Mouse (Mus musculus): ENCODE data around the gene Krt34. TPM values are rescaled to one million over a fixed set of nuclear protein-coding genes. Genes with fewer than 3 reads are reported as not detected.

Krt34 gene
- polyA plus RNA-seq, 1 experiment, result not detected

Other genes with a start within 250 kb of the Krt34 start
- not detected for gene Gm11596, start 248.1 kb downstream of the Krt34 start, polyA plus RNA-seq (2012; fragmentation: generic; extraction: Trizol)
- not detected for gene Gm11569, start 242.6 kb downstream of the Krt34 start, polyA plus RNA-seq (2012; fragmentation: generic; extraction: Trizol)
- gene Gm11554, start 237.1 kb downstream of the Krt34 start, polyA plus RNA-seq (2012; fragmentation: generic; extraction: Trizol), result not detected
- gene Krtap4-13, start 231.7 kb downstream of the Krt34 start, polyA plus RNA-seq (2012; fragmentation: generic; extraction: Trizol), result not detected
- gene Gm11564, start 225.9 kb downstream of the Krt34 start, polyA plus RNA-seq (2012; fragmentation: generic; extraction: Trizol), result not detected
- not detected for gene 2300003K06Rik, start 203.5 kb downstream of the Krt34 start, polyA plus RNA-seq (2012; fragmentation: generic; extraction: Trizol)
- gene Krtap4-16, start 189.9 kb downstream of the Krt34 start, polyA plus RNA-seq (2012; fragmentation: generic; extraction: Trizol), result not detected
- gene Gm11568, start 183.6 kb downstream of the Krt34 start, polyA plus RNA-seq (2012; fragmentation: generic; extraction: Trizol), result not detected
- gene Gm11559, start 177.1 kb downstream of the Krt34 start, polyA plus RNA-seq (2012; fragmentation: generic; extraction: Trizol), result not detected
- gene Krtap9-1, start 168.2 kb downstream of the Krt34 start, polyA plus RNA-seq (2012; fragmentation: generic; extraction: Trizol), result not detected
- not detected for gene Gm11567, start 162.4 kb downstream of the Krt34 start, polyA plus RNA-seq (2012; fragmentation: generic; extraction: Trizol)
- not detected for gene Krtap31-1, start 133.6 kb downstream of the Krt34 start, polyA plus RNA-seq (2012; fragmentation: generic; extraction: Trizol)
- not detected for gene Gm11565, start 126.8 kb downstream of the Krt34 start, polyA plus RNA-seq (2012; fragmentation: generic; extraction: Trizol)
- gene Krtap31-2, start 105.3 kb downstream of the Krt34 start, polyA plus RNA-seq (2012; fragmentation: generic; extraction: Trizol), result not detected
- not detected for gene Krtap9-5, start 93.1 kb downstream of the Krt34 start, polyA plus RNA-seq (2012; fragmentation: generic; extraction: Trizol)
- not detected for gene Krtap29-1, start 62.5 kb downstream of the Krt34 start, polyA plus RNA-seq (2012; fragmentation: generic; extraction: Trizol)
- gene Krtap16-1, start 55.0 kb downstream of the Krt34 start, polyA plus RNA-seq (2012; fragmentation: generic; extraction: Trizol), result not detected
- not detected for gene Krtap17-1, start 47.6 kb downstream of the Krt34 start, polyA plus RNA-seq (2012; fragmentation: generic; extraction: Trizol)
- not detected for gene Krt33a, start 25.3 kb downstream of the Krt34 start, polyA plus RNA-seq (2012; fragmentation: generic; extraction: Trizol)
- gene Krt33b, start 11.7 kb downstream of the Krt34 start, polyA plus RNA-seq (2012; fragmentation: generic; extraction: Trizol), result 0.06 TPM
- gene Krt31, start 9.0 kb upstream of the Krt34 start, polyA plus RNA-seq (2012; fragmentation: generic; extraction: Trizol), result 0.89 TPM
- not detected for gene Krt32, start 46.7 kb upstream of the Krt34 start, polyA plus RNA-seq (2012; fragmentation: generic; extraction: Trizol)
- not detected for gene Krt35, start 54.7 kb upstream of the Krt34 start, polyA plus RNA-seq (2012; fragmentation: generic; extraction: Trizol)
- gene Krt36, start 64.1 kb upstream of the Krt34 start, polyA plus RNA-seq (2012; fragmentation: generic; extraction: Trizol), result not detected
- gene Krt13, start 80.0 kb upstream of the Krt34 start, polyA plus RNA-seq (2012; fragmentation: generic; extraction: Trizol), result 2.9 TPM
- 0.02 TPM for gene Krt15, start 94.4 kb upstream of the Krt34 start, polyA plus RNA-seq (2012; fragmentation: generic; extraction: Trizol)
- gene Krt19, start 107.1 kb upstream of the Krt34 start, polyA plus RNA-seq (2012; fragmentation: generic; extraction: Trizol), result 0.85 TPM
- not detected for gene Krt9, start 151.7 kb upstream of the Krt34 start, polyA plus RNA-seq (2012; fragmentation: generic; extraction: Trizol)
- gene Krt14, start 166.0 kb upstream of the Krt34 start, polyA plus RNA-seq (2012; fragmentation: generic; extraction: Trizol), result 9.9 TPM
- 0.10 TPM for gene Krt16, start 207.3 kb upstream of the Krt34 start, polyA plus RNA-seq (2012; fragmentation: generic; extraction: Trizol)
- not detected for gene Krt17, start 219.5 kb upstream of the Krt34 start, polyA plus RNA-seq (2012; fragmentation: generic; extraction: Trizol)
- gene Krt42, start 228.3 kb upstream of the Krt34 start, polyA plus RNA-seq (2012; fragmentation: generic; extraction: Trizol), result not detected